Mouse (Mus musculus) frontal cortex, adult 2 months (tissue): ENCODE results near the gene Soga3. TPM values are rescaled to one million over a fixed set of nuclear protein-coding genes. Genes with fewer than 3 reads are reported as not detected.

Experiments used
- DNase-seq, 2 experiments: peaks; one replicate each; pipeline ENCODE4 v3.0.0; 2022; ENCODE audit warnings: low spot score in 1 of 2; ENCODE audit errors: extremely low spot score in 1 of 2
- polyA plus RNA-seq: library from polyadenylated mRNA; depleted of rRNA; stranded (reverse); fragments of >200 nt; gene quantifications from 2 replicates; pipeline ENCODE4 v1.2.3, GENCODE M21; 2012; rRNA removed

Gene Soga3
- polyA plus RNA-seq, result 42.3 and 42.4 TPM in 2 replicates

DNA sequence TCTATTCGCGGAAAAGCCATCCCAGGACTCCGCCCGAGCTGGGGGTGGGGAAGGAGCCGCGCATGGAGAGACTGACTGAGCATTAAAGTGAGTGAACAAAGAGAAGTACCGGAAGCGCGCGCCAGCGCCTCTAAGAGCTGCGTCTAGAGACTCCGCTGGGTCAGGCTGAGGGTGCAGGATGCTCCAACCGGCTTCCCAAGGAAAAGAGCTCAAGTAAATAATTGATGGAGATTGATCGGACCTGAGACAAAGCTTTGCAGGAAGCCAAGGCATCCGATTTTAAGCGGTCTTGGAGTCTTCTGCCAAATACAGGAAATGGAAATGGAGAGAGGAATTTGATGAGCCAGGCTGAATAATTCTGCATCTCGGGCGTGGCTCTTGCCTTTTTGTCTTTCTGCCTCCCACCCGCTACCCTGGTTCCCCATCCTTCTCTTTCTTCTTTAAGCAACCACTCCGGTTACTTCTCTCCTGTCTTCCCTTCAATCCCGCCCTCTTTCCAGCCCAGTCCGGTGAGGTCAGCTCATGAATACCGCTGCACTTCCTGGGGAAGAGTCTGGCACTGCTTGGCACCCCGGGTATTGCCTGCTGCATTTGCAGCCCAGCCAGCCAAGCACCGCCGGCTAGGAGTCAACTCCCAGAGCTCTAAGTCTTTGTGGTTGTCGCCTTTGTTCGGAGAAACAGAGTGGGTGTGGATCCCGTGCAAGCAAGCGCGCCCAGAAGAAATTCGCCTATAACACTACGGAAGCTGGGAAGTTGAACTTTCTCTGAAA lies at the start of gene Soga3:
TSS of gene Soga3 (plus strand) at position 274 of the 770 bp plus-strand sequence.
- DNase-seq, result peak; percentile 38 to 75

DNA sequence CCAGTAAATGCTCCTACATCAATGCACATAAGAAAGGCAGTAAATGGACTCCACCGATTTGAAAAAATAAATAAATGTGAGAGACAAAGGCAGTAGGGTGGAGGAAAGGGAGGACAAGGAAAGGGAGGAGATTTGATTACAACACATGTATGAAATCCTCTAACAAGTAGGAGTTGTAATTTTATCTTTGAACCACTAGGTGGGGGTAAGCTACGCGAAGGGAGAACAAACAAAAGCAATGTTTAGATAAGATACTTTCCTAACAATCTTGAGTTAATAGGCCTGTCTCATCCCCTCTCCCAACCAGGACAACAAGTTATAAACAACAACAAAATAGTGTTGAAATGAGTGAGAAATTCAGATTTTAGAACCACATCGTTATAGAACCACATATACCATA lies 36.7 kb upstream of the Soga3 start:
- DNase-seq, result peak in 1 of 2 experiments; percentile 38

DNA sequence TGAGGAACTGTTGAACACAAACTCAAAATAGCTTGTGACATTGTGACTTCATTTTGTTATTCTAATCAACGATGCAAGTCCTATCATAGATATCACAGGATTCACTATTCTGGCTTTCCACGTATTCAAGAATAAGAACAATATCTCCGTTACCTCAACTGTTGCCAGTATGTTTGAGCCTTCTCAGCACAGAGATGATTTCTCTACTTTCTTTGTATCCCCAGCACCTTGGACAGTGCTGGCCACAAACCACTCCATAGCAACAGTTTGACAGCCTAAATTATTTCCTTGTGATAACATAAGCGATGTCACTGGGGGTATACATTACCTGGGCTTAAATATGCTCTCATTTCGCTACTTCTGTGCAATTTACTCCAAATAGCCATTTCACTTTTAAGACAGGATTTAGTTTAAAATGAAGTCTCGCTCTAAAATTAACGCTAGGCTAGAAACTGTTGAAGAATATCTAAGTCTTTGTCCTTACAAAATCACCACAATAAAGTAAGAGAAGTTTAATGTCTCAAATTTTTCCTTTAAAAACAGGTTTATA lies 1.0 kb upstream of the Soga3 start:
- DNase-seq, result no peak

DNA sequence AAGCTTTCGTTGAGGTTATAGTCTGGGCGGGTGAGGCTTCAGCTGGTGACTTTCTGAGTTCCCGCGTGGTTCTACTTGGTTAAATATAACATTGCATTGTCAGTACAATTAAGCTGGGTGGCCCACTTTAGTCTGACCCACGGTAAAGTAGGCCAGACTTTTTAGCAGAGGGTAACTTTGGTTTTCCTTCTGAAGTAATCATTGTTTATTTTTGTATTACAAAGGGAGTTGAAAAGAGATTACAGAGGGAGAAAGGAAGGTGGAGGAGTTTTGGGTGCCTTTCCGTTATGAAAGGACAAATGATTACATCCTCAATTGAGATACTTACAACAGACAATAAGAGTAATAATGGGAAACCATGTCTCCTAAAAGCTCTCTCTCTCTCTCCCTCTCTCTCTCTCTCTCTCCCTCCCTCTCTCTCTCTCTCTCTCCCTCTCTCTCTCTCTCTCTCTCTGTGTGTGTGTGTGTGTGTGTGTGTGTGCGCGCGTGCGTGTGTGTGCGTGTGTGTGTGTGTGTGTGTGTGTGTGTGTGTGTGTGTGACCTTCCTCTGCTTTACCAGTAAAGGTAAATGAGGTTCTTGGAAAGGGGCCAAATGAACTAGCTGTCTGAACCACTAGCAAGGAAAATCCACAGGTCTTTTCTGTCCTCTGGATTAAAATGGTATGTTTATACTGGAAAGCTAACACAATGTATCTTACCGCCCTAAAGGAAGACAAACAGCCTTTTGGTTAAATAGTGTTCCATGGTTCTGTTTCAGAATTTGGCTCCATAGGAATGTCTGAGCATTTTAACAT lies 1.2 kb downstream of the Soga3 start:
- no peak for DNase-seq

DNA sequence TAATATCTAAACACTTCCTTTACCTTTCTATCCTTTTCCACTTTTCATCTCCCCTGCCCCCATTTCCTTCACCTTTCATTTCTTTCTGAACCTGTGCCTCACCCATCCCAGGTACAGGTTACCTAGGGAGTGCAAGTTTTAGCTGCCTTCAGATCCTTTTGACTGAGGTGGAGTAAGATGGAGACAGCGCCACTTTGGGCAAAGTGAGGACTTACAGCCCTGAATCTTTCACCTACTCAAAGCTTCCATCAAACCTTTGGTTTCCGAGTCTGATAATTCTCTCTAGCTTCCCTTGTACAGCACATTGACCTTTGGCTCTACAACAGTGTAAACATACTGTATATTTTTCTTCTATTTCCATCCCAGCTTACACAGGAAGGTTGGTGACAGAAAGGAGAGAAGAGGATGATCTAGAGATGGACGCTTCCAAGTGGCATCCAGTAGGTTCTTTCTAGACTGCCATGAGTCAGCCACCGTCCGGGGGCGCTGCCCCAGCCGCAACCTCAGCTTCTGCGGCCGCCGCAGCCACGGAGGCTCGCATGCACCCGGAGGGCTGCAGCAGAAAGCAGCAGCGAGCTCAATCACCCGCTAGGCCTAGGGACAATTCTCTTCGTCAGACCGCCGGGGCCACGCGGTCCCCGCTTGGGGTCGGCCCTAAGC lies 2.7 kb downstream of the Soga3 start:
- peak; percentile 36 to 74 for DNase-seq

DNA sequence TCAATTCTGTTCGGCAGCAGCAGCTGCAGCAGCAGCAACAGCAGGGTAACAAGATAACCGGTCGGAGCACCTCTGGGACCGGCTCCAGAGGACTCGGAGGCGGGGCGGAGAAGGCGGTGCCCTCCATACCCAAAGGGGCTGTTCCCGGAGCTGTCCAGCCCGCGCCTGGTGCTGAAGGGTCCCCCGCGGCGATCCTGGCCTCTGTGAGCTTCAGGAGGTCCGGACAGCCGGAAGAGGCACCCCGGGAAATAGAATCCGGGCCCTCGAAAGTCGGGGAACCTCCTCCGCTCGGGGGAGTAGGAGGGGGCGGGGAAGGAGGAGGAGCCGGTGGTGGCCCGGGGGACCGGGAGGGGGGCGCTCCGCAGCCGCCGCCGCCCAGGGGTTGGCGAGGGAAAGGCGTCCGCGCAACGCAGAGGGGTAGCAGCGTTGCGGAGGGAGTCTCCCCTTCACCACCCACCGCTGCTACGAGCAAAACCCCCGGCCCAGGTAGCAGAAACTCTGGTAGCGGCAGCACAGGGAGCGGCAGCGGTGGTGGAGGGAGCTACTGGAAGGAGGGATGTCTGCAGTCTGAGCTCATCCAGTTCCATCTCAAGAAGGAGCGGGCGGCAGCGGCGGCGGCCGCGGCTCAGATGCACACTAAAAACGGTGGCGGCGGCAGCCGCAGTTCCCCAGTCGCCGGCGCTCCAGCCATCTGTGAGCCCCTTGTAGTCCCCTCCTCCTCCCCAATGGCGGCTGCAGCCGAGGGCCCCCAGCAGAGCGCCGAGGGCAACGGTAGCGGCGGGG lies 3.4 kb downstream of the Soga3 start:
- peak; percentile 57 to 83 for DNase-seq

DNA sequence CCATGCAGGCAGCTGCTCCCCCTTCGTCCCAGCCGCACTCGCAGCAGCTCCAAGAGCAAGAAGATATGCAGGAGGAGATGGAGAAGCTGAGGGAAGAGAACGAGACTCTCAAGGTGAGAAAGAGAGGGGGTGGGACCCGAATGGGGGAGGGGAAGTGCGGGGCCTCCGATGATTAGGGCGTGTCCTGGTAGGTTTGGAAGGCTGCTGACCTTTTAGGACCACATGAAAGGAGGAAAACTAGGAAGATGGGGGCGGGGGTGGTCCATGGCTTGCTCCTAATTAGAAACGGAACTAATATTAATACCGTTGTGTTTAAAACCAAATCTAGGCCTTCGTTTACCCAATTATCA lies 4.0 kb downstream of the Soga3 start:
- no peak for DNase-seq

DNA sequence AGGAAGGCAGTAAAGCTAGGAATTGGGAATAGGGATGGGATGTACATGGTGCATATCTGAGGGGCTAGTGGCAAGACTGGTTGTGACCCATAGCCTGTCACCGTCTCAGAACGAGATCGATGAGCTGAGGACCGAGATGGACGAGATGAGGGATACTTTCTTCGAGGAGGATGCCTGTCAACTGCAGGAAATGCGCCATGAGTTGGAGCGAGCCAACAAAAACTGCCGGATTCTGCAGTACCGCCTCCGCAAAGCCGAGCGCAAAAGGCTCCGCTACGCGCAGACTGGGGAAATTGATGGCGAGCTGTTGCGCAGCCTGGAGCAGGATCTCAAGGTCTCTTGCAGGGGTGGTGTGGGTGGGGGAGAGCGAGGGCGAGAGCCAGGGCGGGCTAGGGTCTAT lies 4.4 kb downstream of the Soga3 start:
- peak; percentile 67 to 88 for DNase-seq

DNA sequence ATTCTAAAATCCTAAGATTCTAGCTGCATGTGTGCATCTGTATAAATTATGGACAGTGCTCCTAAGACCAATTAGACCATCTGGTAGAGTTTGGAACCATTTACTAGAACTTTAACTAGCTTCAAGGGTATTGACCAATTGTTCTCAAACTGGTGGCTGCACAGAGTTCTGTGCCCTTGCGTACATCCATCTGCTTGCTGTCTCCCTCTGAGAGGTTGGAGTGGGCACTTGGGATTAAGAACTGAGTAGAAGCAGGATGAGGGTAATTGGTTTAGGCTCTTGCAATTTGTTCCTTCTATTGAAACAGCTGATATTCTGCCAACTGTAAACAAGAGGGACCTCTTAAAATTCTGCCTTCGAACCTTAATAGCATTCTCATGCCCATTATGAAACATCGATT lies 11.7 kb downstream of the Soga3 start:
- DNase-seq, result no peak

DNA sequence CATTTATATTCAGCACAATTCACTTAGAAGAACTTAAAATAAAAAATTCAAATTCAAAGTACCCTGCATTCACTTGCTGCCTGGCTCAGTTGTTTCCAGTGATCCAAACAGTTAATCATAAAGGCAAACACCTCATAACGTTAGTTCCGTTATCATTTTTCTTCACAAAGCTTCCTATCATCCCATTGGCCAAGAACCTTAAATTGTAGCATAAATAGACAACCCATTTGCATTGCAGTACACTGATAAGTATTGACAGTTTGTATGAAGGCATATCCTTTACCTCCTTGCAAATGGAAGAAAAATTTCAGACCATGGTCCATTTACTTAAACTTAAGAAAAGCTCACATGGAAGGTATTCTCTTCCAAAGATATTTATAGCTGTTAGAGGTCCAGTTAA lies 18.0 kb downstream of the Soga3 start:
- no peak for DNase-seq

DNA sequence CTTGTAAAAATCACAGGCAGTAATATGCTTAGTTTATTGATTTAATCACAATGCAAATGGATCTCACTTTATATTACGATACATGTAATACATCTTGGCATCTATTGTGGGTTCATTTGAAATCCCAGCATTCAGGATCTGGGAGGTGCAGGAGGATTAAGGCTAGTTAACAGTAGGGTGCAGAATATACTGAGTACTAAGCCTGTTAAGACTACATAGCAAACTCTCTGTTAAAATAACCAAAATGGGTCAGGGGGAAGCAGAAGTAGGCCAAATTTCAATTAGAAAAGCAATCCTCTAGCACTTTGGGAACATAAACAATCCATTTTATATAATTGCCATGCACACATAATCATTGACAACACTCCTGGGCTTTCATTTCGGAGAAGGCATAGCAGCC lies 30.1 kb downstream of the Soga3 start:
- no peak for DNase-seq

DNA sequence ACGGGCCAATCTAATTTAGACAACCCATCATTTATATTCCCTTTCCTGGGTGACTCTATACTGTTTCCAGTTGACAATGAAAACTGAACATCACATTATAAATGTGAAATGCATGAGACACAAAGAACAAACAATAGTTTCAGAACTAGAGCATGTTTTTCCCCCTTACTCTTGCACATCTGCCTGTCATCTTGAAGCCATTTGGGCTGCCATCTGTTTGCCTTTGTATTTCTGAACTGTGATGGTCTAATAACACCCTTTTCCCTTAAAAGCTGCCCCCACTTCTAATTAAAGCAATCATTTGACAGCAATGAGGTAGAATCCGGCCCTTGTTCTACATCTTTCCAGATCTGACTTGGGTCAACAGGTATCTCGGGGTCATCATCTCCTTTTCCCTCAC lies 32.0 kb downstream of the Soga3 start:
- no peak for DNase-seq

DNA sequence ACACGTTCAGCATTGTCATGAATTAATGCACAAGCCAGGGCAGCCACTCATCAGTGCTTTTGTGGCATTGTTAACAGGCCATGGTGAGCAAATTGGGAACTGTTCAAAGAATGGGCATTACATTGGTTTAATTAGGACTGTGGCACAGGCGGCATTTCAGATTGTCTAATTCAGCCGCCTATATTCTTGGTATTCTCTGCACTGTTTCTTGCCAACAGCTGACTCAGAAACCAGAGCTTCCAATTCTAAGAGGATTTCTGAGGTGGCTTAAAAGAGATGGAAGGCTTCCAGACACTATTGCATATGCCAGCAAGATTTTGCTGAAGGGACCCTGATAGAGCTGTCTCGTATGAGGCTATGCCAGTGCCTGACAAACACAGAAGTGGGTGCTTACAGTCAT lies 33.2 kb downstream of the Soga3 start:
- DNase-seq, result peak in 1 of 2 experiments; percentile 77

DNA sequence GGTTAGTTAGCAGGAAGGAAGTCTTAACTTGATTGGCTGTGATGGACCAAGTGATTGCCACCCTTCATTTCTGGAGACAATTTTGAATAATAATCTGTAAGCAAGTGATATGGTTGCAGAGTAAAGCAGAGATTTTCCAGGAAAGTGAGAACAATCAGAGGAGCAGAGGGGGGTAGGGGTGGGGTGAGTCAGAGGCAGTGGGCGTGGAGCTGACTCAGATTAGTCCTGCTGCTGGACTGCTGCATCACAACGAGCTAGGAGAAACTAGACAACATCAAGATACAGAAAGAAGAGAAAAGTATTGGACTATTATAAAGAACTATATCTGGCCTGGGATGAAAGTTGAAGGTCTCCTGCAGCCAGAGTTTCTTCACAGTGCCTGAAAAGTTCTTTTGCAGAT lies 34.4 kb downstream of the Soga3 start:
- peak; percentile 41 to 80 for DNase-seq

DNA sequence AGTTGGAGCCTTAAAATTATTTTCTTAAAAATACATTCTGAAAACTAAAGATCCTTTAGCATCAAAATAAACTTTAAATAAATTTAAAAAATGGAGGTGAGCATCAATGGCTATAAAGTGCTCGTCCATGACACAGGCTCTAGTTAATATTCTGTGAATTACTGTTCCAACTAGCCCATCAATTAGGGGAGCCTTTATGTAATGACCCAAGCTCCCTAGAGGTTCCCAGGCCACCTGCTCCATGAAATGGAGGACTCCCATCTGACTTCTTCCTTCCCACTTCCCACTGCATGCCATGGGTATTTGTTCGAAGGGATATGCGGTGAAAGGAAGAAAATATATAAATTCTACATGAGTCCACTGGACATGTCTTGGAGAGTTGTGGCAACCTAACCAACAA lies 36.6 kb downstream of the Soga3 start:
- no peak for DNase-seq

DNA sequence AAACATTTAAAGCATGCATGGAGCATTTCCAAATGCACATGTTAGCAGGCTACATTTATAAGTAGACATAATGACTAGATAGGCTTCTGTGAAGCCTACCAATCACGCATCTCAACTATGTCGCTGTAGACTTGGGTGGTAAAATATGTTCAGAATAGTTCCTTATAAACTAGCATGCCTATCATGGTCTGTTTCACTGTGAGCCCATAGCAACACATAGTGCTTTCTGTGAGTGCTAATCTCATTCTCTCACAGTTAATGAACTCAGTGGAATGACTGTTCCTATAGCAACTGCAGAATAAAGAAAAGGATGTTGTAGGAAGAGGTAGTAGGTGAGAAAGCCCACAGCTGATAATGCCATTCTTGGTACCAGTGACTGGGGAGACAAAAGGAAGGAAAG lies 37.4 kb downstream of the Soga3 start:
- peak in 1 of 2 experiments; percentile 39 for DNase-seq

DNA sequence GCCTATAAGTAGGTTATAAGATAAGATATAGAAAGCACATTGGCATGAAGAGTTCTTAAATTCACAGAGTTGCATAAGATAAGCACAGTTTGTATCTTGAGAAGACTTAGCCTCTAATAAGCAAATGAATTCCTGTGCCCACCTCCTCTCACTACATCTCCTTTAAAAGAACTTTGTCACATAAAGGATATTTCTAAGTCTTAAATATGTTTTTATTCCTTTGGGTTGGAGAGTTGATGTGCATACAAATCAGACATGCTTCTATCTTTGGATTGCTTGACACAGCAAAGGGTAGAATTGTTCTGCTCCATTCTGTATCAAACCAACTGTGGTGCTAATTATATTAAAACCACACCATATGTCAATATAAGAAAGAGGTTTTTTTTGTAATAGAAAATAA lies 50.1 kb downstream of the Soga3 start:
- DNase-seq, result no peak

DNA sequence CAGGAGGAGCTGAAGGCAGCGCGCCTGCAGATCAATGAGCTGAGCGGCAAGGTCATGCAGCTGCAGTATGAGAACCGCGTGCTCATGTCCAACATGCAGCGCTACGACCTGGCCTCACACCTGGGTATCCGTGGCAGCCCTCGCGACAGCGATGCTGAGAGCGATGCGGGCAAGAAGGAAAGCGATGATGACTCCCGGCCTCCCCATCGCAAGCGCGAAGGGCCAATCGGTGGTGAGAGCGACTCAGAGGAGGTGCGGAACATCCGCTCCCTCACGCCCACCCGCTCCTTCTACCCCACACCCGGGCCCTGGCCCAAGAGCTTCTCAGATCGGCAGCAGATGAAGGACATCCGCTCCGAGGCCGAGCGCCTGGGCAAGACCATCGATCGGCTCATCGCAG lies 53.2 kb downstream of the Soga3 start:
- DNase-seq, result no peak

DNA sequence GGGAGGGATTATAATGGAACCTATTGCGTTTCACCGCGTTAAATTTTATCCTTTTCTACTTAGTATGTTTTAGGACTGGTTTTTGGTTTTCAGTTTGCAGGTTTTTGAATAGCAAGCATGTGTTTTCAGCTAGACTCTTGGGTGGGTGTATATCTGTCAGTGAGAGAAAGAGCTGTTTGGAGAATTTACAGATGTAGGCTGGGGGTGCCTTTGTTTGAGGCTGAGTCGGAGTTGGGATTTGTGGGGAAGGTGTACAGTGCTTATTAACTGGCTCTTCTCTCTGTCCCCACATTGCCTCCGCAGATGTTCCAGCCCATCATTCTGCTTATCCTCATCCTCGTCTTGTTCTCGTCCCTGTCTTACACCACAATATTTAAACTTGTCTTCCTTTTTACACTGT lies 55.0 kb downstream of the Soga3 start, which contains the start of gene Gm49353:
TSS of gene Gm49353 (plus strand) at position 313 of the 400 bp plus-strand sequence.
- no peak for DNase-seq

DNA sequence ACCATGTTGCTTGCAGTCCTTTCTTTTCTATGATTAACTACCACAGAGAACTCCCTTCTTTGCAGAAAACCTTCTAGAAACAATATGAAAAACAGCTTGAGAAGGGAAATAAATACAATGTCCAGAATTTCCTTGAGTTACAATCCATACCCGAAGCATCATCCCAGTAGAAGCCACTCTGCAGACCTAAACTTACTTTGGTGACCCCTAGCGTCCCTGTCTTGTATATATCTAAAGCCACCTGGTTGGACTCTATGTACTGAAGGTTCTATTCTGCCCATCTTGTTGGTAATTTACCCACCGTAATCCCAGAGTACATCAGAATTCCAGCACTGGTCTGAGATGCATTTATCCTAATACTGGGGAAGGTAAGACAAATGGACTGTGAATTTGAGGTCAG lies 56.2 kb downstream of the Soga3 start:
- DNase-seq, result no peak
